Mouse (Mus musculus) megakaryocyte, adult 5-6 weeks (primary cell): ENCODE data around the gene Xylt1. TPM values are rescaled to one million over a fixed set of nuclear protein-coding genes. Genes with fewer than 3 reads are reported as not detected.

ENCODE experiments used
- ATAC-seq: 2 replicates; pipeline ENCODE4 v1.8.0; 2016; ENCODE audit warnings: mild to moderate bottlenecking, inconsistent platforms; ENCODE audit not compliant: poor library complexity, severe bottlenecking
- total RNA-seq, 2 experiments: library from RNA; stranded (forward) in 1 of 2; stranded (reverse) in 1 of 2; fragments of 153-499, 151-499 nt in 1 of 2; fragments of 221-1000, 200-1000 nt in 1 of 2; gene quantifications; 2 replicates each; pipeline versions ENCODE4 v1.2.3 to v1.2.4; 2015 to 2017

Gene Xylt1
- total RNA-seq, 2 experiments from 2014 or later = 13.7 to 26.8 TPM

DNA sequence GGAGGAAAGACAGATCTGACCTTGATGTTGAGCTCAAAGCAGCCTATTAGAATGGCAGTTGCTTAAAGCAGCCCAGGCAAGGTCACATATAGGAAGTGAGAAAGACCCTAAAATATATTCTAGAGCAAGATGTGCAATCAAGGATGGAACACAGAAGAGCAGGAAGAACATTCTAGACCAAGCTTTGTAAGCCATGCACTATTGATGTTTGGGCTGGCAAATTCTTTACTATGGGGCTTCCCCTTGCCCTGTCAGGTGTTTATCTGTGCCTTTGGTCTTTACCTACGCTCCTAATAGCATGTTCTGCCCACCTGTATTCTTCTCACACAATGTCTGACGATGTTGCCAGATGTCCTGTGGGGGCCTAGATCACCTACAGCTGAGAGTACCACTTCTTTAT, 213.4 kb downstream of the Xylt1 start:
- ATAC-seq = no peak

DNA sequence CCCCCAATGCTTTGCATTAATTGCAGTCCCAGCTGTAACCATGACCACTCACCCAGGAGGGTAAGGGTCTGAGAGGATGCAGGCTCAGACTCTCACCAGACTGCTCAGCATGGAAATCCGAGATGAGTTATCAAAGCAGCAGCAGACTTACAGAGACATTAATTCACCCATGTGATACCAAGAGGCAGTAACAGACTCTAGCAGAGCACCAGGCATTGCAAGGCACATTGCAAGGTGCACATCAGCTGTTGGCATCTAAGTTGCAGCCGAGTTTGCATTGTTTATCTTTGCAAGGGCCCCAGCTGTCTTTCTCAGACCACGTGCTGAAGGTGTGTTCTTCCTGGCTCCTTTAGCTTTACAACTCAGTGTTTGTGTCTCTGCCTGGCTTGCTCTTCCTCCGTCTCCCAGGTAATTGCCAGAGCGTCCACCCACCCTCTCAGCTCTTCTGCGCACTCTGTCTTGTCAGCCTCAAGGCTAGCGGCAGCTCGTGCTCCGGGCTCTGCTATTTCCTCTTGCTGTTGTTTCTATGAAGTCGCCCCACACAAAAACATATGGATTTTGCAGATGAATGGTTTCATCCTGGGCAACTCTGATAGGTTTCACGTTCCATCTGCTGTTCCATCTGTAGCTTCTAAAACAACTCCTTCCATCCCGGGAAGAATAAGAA, 214.4 kb downstream of the Xylt1 start:
- no peak for ATAC-seq

DNA sequence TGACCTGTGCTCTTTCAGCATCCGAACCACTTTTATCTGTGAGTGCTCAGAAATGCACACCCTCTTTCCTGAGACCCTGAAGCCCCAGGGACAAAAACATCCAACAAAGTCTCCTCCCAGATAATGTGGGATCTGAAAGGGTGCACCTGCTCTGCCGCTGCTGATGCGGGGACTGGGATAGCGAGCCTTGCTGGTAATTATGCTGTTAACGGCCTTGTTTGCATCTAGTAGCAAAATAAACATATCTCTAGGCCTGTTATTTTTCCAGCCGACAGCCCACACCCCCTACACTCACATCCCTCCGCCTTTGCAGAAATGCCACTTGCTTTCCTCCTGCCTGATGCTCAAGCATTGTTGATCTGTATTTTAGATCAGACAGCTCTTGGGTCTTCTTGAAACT, 219.7 kb downstream of the Xylt1 start:
- no peak for ATAC-seq

DNA sequence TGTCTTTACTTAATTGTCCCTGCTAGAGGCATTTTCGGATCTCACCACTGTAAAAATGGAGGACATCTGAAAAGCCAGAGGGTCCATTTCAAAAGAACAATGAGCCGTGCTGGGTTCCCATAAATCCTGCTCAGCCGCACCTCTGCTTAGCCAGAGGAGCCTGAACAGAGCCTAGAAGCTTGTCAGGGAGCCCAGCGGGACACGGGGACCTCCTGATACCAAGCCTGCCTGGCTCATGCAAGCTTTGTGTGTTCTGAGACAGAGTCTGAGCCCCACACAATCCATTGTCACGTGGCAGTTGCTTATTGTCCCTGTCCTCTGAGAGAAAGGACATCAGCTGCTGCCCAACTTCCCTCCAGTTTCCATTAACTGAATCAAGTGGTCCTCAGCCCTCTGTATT, 229.7 kb downstream of the Xylt1 start:
- no peak for ATAC-seq

DNA sequence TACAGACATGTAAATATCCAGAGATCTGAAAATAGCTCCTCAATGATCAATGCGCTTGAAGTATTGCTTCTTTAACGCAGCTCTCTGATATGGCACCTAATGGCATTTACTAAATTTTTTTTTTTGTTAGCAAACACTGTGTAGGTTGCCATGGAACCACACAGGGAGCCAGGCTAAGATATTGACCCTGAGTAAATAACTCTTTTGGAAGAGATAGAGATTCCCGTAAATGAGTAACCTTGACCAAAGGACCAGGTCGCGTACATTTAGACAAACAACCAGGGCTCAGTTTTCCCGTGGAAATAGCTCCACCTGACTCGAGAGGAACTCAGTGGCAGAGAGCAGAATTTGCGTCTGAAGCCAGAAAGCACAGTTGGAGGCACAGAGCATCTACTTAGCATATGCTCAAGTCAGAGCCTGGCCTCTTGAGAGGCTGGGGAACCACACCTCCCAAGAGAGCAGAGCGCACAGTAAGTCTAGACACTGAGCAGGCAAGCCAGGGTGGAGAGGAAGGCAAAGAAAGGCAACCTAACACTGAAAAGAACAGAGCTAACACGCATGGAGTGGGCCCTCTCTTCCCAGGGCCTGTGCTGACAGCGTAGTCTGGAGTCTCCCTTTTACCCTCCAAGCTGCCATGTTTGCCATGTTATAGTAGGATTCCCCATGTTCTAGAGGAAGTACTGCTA, 232.2 kb downstream of the Xylt1 start:
- ATAC-seq = no peak

DNA sequence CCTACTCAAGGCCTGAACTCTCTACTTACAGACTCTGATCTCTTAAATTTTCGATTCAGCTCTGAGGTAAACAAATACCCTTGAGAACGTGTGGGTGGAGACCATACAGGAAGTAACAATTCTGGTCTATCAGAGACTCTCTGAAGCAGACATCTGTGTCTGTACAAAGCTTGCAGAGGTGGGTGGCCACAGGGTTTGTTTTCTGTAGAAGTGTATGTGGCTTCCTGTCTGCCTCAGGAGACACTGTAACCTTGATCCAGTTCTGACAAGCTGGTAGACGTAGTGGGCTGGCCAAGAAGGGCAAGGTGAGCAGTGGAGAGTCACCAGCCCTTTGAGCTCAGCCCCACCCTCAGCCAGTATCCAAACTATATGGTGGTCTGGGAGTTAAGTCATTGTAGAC, 233.0 kb downstream of the Xylt1 start:
- ATAC-seq = peak; percentile 59

DNA sequence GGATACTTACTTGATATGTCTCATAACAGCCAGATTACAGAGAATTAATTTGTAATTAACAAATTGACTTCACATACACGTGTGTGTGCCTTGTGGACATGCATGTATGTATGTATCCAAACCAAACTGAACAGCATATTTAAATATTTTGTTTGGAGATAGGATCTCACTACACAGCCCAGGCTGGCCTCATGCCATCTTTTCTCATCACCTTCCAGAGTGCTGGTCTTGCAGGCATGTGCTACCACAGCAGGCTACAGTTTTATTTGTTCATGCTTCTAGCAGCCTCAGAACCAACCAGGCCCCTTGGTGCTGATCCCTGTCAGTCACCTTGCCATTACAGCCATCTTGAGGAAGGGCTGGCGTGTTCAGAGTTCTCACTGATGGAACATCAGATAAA, 233.6 kb downstream of the Xylt1 start:
- no peak for ATAC-seq

DNA sequence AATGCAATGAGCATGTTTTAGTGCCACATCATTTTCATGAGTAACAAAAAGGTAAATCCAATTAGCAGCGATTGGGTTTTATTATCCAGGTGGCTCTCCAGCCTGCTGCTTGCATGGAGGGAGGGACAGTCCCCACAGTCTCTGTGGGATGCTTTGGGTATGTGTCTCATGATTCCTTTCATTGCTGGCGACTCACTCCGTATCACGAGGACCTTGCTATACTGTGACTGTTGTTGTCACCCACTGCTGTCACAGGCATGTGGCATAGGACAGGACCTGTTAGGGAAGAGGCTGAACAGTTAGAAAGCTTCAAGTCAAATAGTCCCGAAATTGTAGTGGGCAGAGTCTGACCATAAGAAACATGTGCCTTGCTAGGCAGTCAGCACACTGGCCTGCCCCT, 234.1 kb downstream of the Xylt1 start:
- ATAC-seq = no peak

DNA sequence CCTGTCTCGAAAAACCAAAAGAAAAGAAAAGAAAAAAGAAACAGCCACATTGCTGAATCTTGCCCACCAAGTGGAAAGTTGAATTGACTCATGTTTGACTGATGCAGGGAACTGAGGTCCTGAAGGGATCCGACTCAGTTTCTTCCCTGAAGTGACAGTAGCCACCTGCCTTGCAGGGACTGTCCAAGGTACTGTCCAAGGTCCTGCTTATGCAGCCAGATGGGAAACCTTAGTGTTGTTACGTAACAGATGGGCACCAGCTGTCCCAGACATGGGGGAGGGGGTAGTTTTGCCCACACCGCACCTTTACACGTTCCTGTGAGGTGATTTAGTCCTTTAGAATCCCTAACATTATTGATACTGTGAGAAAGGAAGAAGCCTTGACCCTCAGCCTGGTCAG, 235.5 kb downstream of the Xylt1 start:
- ATAC-seq = no peak

DNA sequence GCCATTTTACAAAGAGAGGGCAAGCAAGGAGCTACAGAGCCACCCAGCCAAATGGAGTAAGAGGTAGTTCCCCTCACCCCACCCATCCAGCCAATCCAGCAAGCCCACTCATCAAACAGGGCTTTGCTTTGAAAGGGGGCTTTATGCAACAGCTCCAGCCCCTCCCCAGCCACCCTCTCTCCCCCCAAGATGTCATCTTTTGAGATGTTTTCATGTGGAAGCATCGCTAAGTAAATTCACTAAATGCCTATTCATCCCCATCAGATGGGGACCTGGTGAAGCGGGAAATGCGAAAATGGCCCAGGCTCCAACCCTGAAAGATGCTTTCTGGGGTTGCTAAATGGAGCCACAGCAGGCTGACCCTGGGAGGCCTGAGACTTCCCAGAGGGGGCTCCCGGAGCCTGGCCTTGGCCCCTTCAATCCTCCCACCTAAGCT, 238.0 kb downstream of the Xylt1 start:
- ATAC-seq = no peak

DNA sequence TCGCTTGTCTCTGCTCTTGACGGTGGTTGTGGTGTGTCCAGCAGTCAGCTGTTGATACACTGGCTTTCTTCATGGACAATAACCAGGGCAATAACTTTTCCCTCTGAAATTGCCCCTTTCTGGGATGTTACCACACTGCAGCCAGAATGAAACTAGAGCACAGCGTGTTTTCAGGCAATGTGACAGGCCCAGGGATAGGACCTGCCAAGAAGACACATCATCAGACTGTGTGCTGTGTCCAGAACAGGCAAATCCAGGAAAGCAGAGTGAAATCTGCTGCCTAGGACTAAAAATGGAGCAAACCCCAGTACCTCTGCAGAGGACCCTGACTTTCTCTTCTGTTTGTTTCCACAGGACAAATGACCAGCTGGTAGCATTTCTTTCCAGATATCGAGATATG, 240.8 kb downstream of the Xylt1 start:
- no peak for ATAC-seq

DNA sequence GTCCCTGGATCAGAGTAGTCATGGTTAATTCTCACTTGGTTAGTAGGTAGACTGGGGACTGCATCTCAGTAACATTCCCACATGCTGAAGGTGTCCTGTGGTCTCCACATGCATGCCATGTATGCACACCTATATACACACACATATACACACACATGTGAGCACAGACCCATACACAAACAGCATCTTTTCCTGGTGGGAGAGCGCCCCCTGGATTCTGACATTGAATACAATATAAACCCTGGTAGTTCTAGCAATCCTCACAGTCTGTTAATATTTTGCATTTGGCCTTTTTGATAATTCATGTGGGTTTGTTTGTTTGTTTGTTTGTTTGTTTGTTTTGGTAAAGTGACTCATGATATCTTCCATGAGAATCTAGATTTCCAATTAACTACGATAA, 242.0 kb downstream of the Xylt1 start:
- peak; percentile 76 for ATAC-seq

DNA sequence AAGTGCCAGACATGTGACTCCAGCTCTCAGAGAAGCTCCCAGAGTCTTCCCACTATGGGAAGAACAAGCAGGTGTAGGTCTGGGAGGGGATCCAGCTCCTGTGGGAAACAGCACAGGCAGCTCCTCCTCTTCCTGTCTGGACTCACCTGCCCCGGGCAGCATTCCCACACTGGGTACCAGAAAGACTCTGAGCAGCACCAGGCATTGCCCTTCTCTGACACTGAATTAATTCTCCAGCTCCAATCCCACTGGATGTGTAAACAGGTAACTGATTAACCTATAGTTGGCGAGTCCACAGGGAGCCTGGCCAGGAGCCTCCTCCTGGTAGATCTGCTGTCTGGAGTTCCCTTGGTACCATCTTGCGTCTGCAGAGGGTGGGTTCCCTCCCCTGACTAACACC, 248.0 kb downstream of the Xylt1 start:
- no peak for ATAC-seq

DNA sequence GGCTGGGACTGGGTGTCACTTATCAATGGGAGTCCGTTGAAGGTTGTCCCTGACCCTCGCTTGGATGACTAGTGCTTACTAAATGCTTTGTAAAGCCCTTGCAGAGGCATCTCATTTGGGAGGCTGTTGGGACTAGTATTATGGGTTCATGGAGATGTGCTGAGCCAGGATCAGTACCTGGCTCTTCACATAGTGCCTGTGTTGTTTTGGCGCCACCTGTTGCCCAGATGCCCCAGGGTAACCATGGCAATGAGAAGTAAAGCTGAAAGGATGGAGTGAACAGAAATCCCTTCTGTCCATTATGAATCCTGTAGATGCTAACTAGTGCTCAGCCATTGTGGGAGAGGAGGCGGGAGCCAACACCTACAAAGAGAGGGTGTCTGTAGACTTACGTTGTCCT, 249.9 kb downstream of the Xylt1 start:
- peak; percentile 80 for ATAC-seq

DNA sequence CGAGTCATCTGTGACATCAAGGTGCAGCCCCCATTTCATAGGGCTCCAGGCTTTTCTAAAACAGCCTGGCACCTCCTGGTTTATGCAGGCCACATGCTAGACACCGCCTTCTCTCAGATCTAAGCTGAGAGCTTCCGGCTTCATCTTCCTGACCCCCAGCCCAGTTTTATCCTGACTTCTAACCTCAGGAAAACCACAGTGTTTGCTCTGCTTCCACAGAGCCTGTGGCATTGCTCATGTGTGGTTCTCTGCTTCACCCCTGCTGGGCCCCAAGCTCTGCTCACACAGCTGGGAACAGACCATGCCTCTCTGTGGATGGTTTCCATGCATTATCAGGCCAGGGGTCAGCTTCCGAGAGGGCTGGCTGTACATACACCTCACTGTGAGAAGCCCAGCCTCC, 254.8 kb downstream of the Xylt1 start:
- ATAC-seq = 0 out of 2 replicates have a peak, but pooled peaks have one; percentile 17

DNA sequence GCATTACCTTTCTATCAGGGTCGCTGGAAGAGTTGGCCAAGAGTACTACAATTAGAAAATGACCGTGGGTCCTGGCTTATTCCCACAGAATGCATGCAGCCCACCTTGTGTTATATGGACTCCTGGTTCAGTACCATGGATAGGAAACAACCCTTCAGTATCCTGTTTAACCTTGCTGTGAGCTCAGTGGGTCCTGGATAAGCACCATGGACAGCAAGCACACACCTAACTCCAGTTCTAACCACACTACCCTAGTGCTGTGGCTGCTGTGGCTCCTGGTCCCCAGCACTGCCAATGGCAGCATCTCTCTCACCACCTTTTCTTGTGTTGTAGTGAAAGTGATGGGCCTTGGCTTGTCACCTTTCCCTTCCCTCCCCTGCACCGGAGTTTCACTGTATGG, 255.9 kb downstream of the Xylt1 start:
- no peak for ATAC-seq

DNA sequence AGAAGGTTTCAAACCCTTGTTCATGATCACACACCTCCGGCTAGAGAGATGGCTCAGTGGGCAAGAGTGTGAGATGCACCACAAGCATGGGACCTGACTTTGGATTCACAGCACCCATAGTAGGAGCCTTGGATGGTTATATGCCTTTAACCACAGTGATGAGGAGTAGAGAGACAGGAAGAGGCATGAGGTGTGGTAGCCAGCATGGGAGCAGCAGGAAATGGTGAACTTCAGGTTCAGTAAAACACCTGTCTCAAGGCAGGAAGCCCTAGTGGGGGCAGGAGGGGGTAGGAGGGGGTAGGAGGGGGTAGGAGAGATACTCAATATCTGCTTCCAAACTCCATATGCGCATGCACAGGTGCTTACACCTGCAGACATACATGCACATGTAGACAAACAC, 257.2 kb downstream of the Xylt1 start:
- no peak for ATAC-seq

DNA sequence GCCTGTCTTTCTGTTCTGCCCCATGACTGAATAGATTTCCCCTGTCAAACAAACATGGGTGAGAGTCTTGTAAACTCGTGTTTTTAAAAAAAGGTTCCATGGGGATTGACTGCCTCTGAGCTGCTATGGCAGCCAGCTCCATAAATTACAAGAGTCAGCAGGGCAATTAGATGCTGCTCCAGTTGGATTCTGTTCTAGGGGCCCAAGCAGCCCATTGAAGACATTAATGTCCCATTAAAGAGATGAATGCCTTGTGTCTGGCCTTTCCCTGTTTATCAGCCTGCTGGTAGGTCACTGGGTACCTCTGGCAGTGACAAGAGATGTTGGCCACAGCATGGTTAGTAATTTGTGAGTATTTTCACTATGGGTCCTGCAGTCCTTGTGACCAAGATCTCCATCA, 271.9 kb downstream of the Xylt1 start:
- no peak for ATAC-seq

DNA sequence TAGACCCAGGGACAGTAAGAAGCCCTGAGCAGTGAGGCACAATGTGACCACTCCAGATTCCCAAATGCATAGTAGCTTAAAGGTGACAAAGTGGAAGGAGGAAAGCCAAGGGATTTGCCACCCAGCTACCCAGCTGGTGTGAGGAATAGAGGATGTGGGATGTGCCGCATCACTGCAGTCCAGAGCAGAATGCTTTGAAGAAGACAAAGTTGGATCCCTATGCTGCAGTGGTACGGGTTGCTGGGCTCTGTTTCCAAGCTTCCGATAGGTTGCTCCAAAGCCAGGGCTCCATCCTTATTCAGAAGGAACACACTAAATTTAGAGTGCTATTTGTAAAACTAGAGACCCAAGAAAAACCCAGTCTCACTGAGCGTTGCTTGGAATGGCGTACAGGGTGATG, 275.0 kb downstream of the Xylt1 start:
- ATAC-seq = no peak

DNA sequence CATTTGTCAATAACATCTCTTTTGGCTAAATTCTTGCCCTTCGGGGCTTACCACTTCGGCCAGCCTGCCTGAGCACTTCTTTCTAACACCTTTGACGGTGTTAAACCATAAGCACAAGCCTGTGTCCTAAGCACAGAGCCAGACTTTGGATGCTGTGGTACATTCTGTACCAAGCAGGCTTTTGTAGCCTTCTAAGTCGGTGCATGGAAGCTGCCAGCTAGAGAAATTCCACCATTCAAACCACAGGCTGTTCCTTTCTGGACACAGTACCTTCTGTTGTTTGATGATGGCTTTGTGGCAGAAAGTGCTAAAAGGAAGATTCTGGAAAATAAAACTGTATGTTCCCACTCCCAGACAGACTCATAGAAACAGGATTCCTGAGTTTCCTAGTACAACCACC, 277.4 kb downstream of the Xylt1 start:
- ATAC-seq = no peak

DNA sequence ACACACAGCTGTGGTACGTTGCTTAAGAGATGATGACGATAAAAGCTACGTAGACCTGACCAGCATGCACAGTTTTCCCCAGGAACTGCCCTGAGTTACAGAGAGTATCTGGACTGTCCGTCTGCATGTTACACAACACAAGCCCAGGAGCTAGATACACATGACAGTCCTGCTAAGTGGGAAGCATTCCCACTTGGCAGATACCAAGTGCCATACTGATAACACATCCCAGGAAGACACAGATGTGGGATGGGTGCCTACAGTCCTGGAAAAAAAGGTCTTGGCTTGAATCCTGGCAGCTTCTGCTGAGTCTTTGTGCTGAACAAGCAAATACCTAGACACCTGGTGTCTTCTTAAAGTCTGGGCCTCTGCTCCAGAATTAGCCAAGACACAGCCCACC, 278.0 kb downstream of the Xylt1 start:
- no peak for ATAC-seq

DNA sequence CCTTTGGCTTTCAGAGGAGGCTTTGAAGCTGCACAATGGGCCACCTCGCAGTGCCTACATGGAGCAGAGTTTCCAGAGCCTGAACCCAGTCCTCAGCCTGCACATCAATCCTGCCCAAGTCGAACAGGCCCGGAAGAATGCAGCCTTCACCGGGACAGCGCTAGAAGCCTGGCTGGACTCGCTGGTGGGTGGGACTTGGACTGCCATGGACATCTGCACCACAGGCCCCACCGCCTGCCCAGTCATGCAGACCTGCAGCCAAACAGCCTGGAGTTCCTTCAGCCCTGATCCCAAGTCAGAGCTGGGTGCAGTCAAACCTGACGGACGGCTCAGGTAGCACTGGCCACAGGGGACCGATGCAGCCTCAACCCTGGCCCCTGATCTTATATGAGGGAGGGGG, 286.5 kb downstream of the Xylt1 start:
- no peak for ATAC-seq

DNA sequence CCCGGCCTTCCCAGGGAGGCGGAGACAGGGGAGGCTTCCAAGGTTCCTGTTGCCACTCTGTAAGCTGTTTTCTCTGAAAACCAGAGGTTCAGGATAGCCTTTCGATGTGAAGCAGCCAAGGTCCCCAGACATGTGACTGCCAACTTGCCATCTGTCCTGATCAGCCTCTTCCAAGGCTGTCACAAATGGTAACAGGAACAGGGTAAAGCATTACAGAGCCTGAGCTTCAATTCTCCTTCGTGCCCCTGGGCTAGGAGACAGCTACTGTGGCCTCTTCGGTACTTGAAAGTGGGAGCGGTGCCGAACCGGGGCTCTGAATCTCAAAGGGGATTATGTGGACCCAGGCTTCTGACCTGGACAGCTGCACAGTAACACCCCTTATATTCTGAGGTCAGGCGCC, 287.4 kb downstream of the Xylt1 start:
- ATAC-seq = no peak
